Mouse (Mus musculus): ENCODE results near the gene Nanp. TPM values are rescaled to one million over a fixed set of nuclear protein-coding genes. Genes with fewer than 3 reads are reported as not detected.

Nanp gene
- 38.1 and 38.9 TPM in 2 replicates for polyA plus RNA-seq (2015; fragmentation: Nextera tagmentation; extraction: Ambion mirVana)

- peak within 1 kb of the TSS; percentile 54; the same call in 1 of the 2 replicates for H3K27ac ChIP-seq
- H3K9me3 ChIP-seq (replicated peaks) = no peaks in the 10 kb centered on the region
- ATAC-seq = peak; percentile 94
- H3K4me1 ChIP-seq = peaks cover 16% of the 10 kb centered on the region
- H3K4me3 ChIP-seq = peak within 1 kb of the TSS; percentile 92
- H3K36me3 ChIP-seq (ENCODE audit: poor library complexity, severe bottlenecking) = no peaks in the 10 kb centered on the region
- H3K4me2 ChIP-seq = peak within 1 kb of the TSS; percentile 77
- H3K27me3 ChIP-seq = no peaks in the 10 kb centered on the region
- under 1% methylated on average over 34 of the region's 34 CpGs for WGBS
- peak within 1 kb of the TSS; percentile 98 for H3K9ac ChIP-seq
Measured at GRCm38 (mm10) chr2:151039232-151039695, at the start of gene Nanp, which contains the start of gene Ninl. TSS of gene Nanp (minus strand) at chr2:151039398. TSS of gene Ninl (minus strand) at chr2:151039382.

GRCm38 (mm10) chr2:151056637-151057036 lies 17.4 kb upstream of the Nanp start:
- H3K36me3 ChIP-seq (ENCODE audit: poor library complexity, severe bottlenecking) = no peaks in the 10 kb centered on the region
- no peak overlapping the region for H3K27ac ChIP-seq
- peaks cover 3% of the 10 kb centered on the region; the same call in 1 of the 2 replicates for H3K9me3 ChIP-seq (replicated peaks)
- no peaks in the 10 kb centered on the region for H3K27me3 ChIP-seq
- no peak overlapping the region for H3K9ac ChIP-seq
- ATAC-seq = no peak
- 86% methylated on average over 1 of the region's 1 CpGs for WGBS
- no peaks in the 10 kb centered on the region for H3K4me1 ChIP-seq
- no peak overlapping the region for H3K4me2 ChIP-seq
- no peak overlapping the region for H3K4me3 ChIP-seq

- ATAC-seq = no peak
- no peak overlapping the region for H3K9ac ChIP-seq
- H3K36me3 ChIP-seq (ENCODE audit: poor library complexity, severe bottlenecking) = no peaks in the 10 kb centered on the region
- no peak overlapping the region for H3K27ac ChIP-seq
- H3K9me3 ChIP-seq (replicated peaks) = no peaks in the 10 kb centered on the region
- H3K4me2 ChIP-seq = no peak overlapping the region
- H3K4me1 ChIP-seq = peaks cover 16% of the 10 kb centered on the region
- no peaks in the 10 kb centered on the region for H3K27me3 ChIP-seq
- no peak overlapping the region for H3K4me3 ChIP-seq
- WGBS = 91% methylated on average over 1 of the region's 1 CpGs
Measured at GRCm38 (mm10) chr2:151040411-151040810, 1.2 kb upstream of the Nanp start.

- Histone ChIP-seq H3K36me3 (ENCODE audit: poor library complexity, severe bottlenecking) (no peaks in the 10 kb centered on the region), H3K4me2 (peak overlapping the region; percentile 77), H3K27me3 (no peaks in the 10 kb centered on the region), H3K9me3 (replicated peaks) (no peaks in the 10 kb centered on the region), H3K4me1 (peaks cover 16% of the 10 kb centered on the region), H3K4me3 (peak overlapping the region; percentile 92), H3K27ac (0 out of 2 replicates have a peak overlapping the region, but pooled peaks have one; percentile 35), H3K9ac (peak overlapping the region; percentile 98)
- peak; percentile 36 for ATAC-seq
- WGBS = 35% methylated on average over 8 of the region's 8 CpGs
Measured at GRCm38 (mm10) chr2:151039726-151040125, 528 bp upstream of the Nanp start.

GRCm38 (mm10) chr2:151038811-151039222 lies 381 bp downstream of the Nanp start:
- H3K4me3 ChIP-seq = peak overlapping the region; percentile 92
- no peak; the same call in 1 of the 2 replicates for ATAC-seq
- no peaks in the 10 kb centered on the region for H3K9me3 ChIP-seq (replicated peaks)
- peak overlapping the region; percentile 54; the same call in 1 of the 2 replicates for H3K27ac ChIP-seq
- H3K9ac ChIP-seq = peak overlapping the region; percentile 98
- 0% methylated on average over 30 of the region's 30 CpGs for WGBS
- no peaks in the 10 kb centered on the region for H3K27me3 ChIP-seq
- no peaks in the 10 kb centered on the region for H3K36me3 ChIP-seq (ENCODE audit: poor library complexity, severe bottlenecking)
- peaks cover 16% of the 10 kb centered on the region for H3K4me1 ChIP-seq
- H3K4me2 ChIP-seq = peak overlapping the region; percentile 77

GRCm38 (mm10) chr2:151037876-151038552 lies 1.2 kb downstream of the Nanp start:
- Histone ChIP-seq H3K9me3 (replicated peaks) (no peaks in the 10 kb centered on the region), H3K27me3 (no peaks in the 10 kb centered on the region), H3K9ac (peak overlapping the region; percentile 98), H3K36me3 (ENCODE audit: poor library complexity, severe bottlenecking) (no peaks in the 10 kb centered on the region), H3K4me3 (peak overlapping the region; percentile 92), H3K4me1 (peaks cover 16% of the 10 kb centered on the region), H3K27ac (no peak overlapping the region), H3K4me2 (peak overlapping the region; percentile 77)
- no peak for ATAC-seq
- WGBS = 62% methylated on average over 18 of the region's 18 CpGs

GRCm38 (mm10) chr2:151037292-151037691 lies 1.9 kb downstream of the Nanp start:
- peaks cover 16% of the 10 kb centered on the region for H3K4me1 ChIP-seq
- 92% methylated on average over 1 of the region's 1 CpGs for WGBS
- no peaks in the 10 kb centered on the region for H3K27me3 ChIP-seq
- H3K36me3 ChIP-seq (ENCODE audit: poor library complexity, severe bottlenecking) = no peaks in the 10 kb centered on the region
- no peaks in the 10 kb centered on the region for H3K9me3 ChIP-seq (replicated peaks)
- H3K4me3 ChIP-seq = no peak overlapping the region
- H3K27ac ChIP-seq = no peak overlapping the region
- 0 out of 2 replicates have a peak overlapping the region, but pooled peaks have one; percentile 77 for H3K4me2 ChIP-seq
- ATAC-seq = no peak
- H3K9ac ChIP-seq = no peak overlapping the region; the same call in 1 of the 2 replicates

GRCm38 (mm10) chr2:151036721-151037120 lies 2.5 kb downstream of the Nanp start:
- WGBS = 96% methylated on average over 2 of the region's 2 CpGs

GRCm38 (mm10) chr2:151034435-151034834 lies 4.8 kb downstream of the Nanp start:
- Histone ChIP-seq H3K27me3 (no peaks in the 10 kb centered on the region), H3K4me3 (no peak overlapping the region), H3K9ac (no peak overlapping the region), H3K9me3 (replicated peaks) (no peaks in the 10 kb centered on the region), H3K4me1 (peaks cover 14% of the 10 kb centered on the region), H3K36me3 (ENCODE audit: poor library complexity, severe bottlenecking) (no peaks in the 10 kb centered on the region), H3K4me2 (no peak overlapping the region), H3K27ac (no peak overlapping the region)
- no peak for ATAC-seq
- WGBS = 93% methylated on average over 3 of the region's 3 CpGs

More at GRCm38 (mm10) chr2:151036721-151037120, 2.5 kb downstream of the Nanp start:
- Histone ChIP-seq H3K4me2 (no peak overlapping the region), H3K36me3 (ENCODE audit: poor library complexity, severe bottlenecking) (no peaks in the 10 kb centered on the region), H3K4me1 (peaks cover 16% of the 10 kb centered on the region), H3K27me3 (no peaks in the 10 kb centered on the region), H3K9me3 (replicated peaks) (no peaks in the 10 kb centered on the region), H3K4me3 (no peak overlapping the region), H3K27ac (no peak overlapping the region), H3K9ac (no peak overlapping the region)
- no peak for ATAC-seq

GRCm38 (mm10) chr2:151021158-151021557 lies 18.0 kb downstream of the Nanp start:
- Histone ChIP-seq H3K27ac (no peak overlapping the region), H3K4me1 (no peaks in the 10 kb centered on the region), H3K9me3 (replicated peaks) (no peaks in the 10 kb centered on the region), H3K27me3 (no peaks in the 10 kb centered on the region), H3K36me3 (ENCODE audit: poor library complexity, severe bottlenecking) (0 out of 2 replicates have a peak, but pooled peaks cover 5% of the 10 kb centered on the region), H3K9ac (no peak overlapping the region), H3K4me3 (no peak overlapping the region), H3K4me2 (no peak overlapping the region)
- 91% methylated on average over 10 of the region's 10 CpGs for WGBS
- ATAC-seq = no peak

GRCm38 (mm10) chr2:151015316-151015715 lies 23.9 kb downstream of the Nanp start:
- ATAC-seq = no peak
- no peak overlapping the region for H3K27ac ChIP-seq
- no peak overlapping the region for H3K9ac ChIP-seq

GRCm38 (mm10) chr2:151011273-151011672 lies 27.9 kb downstream of the Nanp start:
- Histone ChIP-seq H3K4me3 (no peak overlapping the region), H3K4me2 (no peak overlapping the region), H3K27me3 (no peaks in the 10 kb centered on the region), H3K4me1 (peaks cover 27% of the 10 kb centered on the region), H3K36me3 (ENCODE audit: poor library complexity, severe bottlenecking) (no peaks in the 10 kb centered on the region), H3K27ac (no peak overlapping the region), H3K9ac (no peak overlapping the region), H3K9me3 (replicated peaks) (no peaks in the 10 kb centered on the region)
- WGBS = 77% methylated on average over 1 of the region's 1 CpGs
- ATAC-seq = no peak

More at GRCm38 (mm10) chr2:151015316-151015715, 23.9 kb downstream of the Nanp start:
- Histone ChIP-seq H3K4me3 (no peak overlapping the region), H3K4me1 (no peaks in the 10 kb centered on the region), H3K9me3 (replicated peaks) (no peaks in the 10 kb centered on the region), H3K36me3 (ENCODE audit: poor library complexity, severe bottlenecking) (no peaks in the 10 kb centered on the region), H3K4me2 (no peak overlapping the region), H3K27me3 (no peaks in the 10 kb centered on the region)
- 87% methylated on average over 2 of the region's 2 CpGs for WGBS

All from forebrain, embryonic 13.5 days (tissue).